Mouse (Mus musculus) R1 (cell line): ENCODE data around the gene Vmn1r90.
A peak's percentile ranks its signal among the peaks of the same experiment; 100 is the strongest.

ENCODE experiments used
- DNase-seq: peaks from one replicate; pipeline ENCODE4 v3.0.0-alpha.2; 2018; ENCODE audit warnings: low read depth, low spot score

The Vmn1r90 gene

GRCm38 (mm10) chr7:14563406-14563805 lies at the start of gene Vmn1r90:
Vmn1r90 (minus strand) TSS chr7:14563506.
- no peak for DNase-seq

GRCm38 (mm10) chr7:14593009-14593408 lies 29.7 kb upstream of the Vmn1r90 start:
- peak; percentile 17 for DNase-seq

GRCm38 (mm10) chr7:14552284-14552683 lies 11.0 kb downstream of the Vmn1r90 start:
- no peak for DNase-seq

GRCm38 (mm10) chr7:14525280-14525679 lies 38.0 kb downstream of the Vmn1r90 start:
- no peak for DNase-seq

- no peak for DNase-seq
Measured at GRCm38 (mm10) chr7:14522636-14523035, 40.7 kb downstream of the Vmn1r90 start.

- DNase-seq = no peak
Measured at GRCm38 (mm10) chr7:14518301-14518700, 45.0 kb downstream of the Vmn1r90 start.
